In the genomic region with DNA sequence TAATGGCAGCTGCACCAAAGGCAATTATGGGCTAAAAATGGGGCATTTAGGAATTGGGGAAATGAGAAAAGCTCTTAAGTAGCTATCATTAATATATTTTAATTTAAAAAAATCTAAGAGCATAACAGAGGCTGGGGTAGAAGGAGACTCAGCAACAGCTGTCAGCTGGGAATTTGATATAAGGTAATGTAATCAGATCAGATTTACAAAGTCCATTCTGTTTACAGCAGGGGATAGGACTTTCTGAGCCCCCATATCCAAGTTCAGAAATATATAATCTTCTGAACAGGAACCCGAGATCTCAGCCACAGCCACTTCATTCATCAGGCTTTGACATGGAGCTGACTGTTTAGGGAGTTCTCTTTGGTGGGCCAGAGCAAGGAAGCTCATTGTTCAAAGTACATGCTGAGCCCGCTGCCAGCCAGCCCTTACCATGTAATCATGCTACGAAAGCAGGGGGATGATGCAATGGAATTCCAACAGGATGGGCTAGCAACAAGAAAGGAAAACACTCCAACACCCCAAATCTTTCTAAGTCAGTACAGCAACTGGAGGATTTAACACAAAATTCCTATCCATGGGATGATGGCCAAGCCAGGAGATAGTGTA, we compare ENCODE assay signal across 28 mouse cellular contexts.
DNase-seq lines count a peak whose midpoint lies in the region; ATAC-seq and TF ChIP-seq lines count a peak whose summit lies in the region.
"Had no signal": no experiment of that assay in that cellular context is flagged by ENCODE, and none has a peak within 500 bp of the region (broad histone marks: within the 10 kb centered on the region; RNA-seq: fewer than 3 reads in every experiment).

No protein-coding gene starts in this region.

- no peaks in the 10 kb centered on the region for H3K9me3 ChIP-seq in limb, embryonic 12.5 days
- H3K9me3 ChIP-seq in limb, embryonic 10.5 days (replicated peaks): no peaks in the 10 kb centered on the region
- H3K9me3 ChIP-seq in lung, postnatal 0 days (ENCODE audit: low read length): no peaks in the 10 kb centered on the region
- H3K9me3 ChIP-seq in forebrain, embryonic 10.5 days: no peaks in the 10 kb centered on the region
- H3K9me3 ChIP-seq in hindbrain, embryonic 16.5 days (ENCODE audit: control insufficient read depth, low read length): no peaks in the 10 kb centered on the region
- H3K9me3 ChIP-seq: embryonic facial prominence, embryonic 15.5 days; forebrain, embryonic 12.5 days; forebrain, embryonic 15.5 days; G1E; heart, embryonic 12.5 days; heart, embryonic 15.5 days; hindbrain, embryonic 10.5 days; hindbrain, embryonic 13.5 days had no signal

- no peak overlapping the region for H3K4me3 ChIP-seq in limb, embryonic 12.5 days (replicated peaks)
- no peak overlapping the region for H3K4me3 ChIP-seq in limb, embryonic 10.5 days
- H3K4me3 ChIP-seq in lung, postnatal 0 days (ENCODE audit: low read depth, low read length): no peak overlapping the region
- H3K4me3 ChIP-seq in forebrain, embryonic 10.5 days: no peak overlapping the region
- no peak overlapping the region for H3K4me3 ChIP-seq in hindbrain, embryonic 16.5 days (ENCODE audit: low read length)
- H3K4me3 ChIP-seq: embryonic facial prominence, embryonic 15.5 days; forebrain, embryonic 12.5 days; forebrain, embryonic 15.5 days; heart, embryonic 12.5 days; heart, embryonic 15.5 days; hindbrain, embryonic 10.5 days; hindbrain, embryonic 13.5 days had no signal

- H3K4me1 ChIP-seq in limb, embryonic 12.5 days (replicated peaks): no peaks in the 10 kb centered on the region
- H3K4me1 ChIP-seq in limb, embryonic 10.5 days: no peaks in the 10 kb centered on the region
- no peaks in the 10 kb centered on the region for H3K4me1 ChIP-seq in lung, postnatal 0 days (ENCODE audit: insufficient read depth, low read depth, low read length)
- peaks cover 15% of the 10 kb centered on the region for H3K4me1 ChIP-seq in forebrain, embryonic 10.5 days
- no peaks in the 10 kb centered on the region for H3K4me1 ChIP-seq in hindbrain, embryonic 16.5 days (ENCODE audit: control insufficient read depth, insufficient read depth, low read depth, low read length)
- H3K4me1 ChIP-seq: embryonic facial prominence, embryonic 15.5 days; heart, embryonic 12.5 days; heart, embryonic 15.5 days had no signal

- no peak for DNase-seq in limb, embryonic 10.5 days (ENCODE audit: low spot score)
- DNase-seq in lung, postnatal 0 days (ENCODE audit: low spot score): peak; percentile 24
- DNase-seq in lung, postnatal 10 days: no peak
- DNase-seq in mesoderm, embryonic 11.5 days (ENCODE audit: low read depth, low spot score): peak; percentile 13
- no peak for DNase-seq in forebrain, embryonic 10.5 days (ENCODE audit: extremely low spot score, low spot score)
- DNase-seq: adrenal gland, postnatal 10 days; adrenal gland, postnatal 36 days; B cell, adult 2 months; cerebellum, adult 18-20 months; cerebellum, adult 9-10 months; cerebellum, postnatal 25 days; gastrocnemius, postnatal 25 days; heart, adult 18-20 months; heart, postnatal 10 days; heart, postnatal 36 days had no signal

- TF ChIP-seq CTCF in lung, postnatal 0 days (IDR thresholded peaks at IDR 0.05): no peak

- no peak for TF ChIP-seq EP300 in lung, postnatal 0 days (IDR thresholded peaks at IDR 0.05)

- H3K4me2 ChIP-seq in limb, embryonic 12.5 days: no peak overlapping the region
- H3K4me2 ChIP-seq in lung, postnatal 0 days (replicated peaks; ENCODE audit: low read depth, low read length): no peak overlapping the region
- H3K4me2 ChIP-seq in hindbrain, embryonic 16.5 days (ENCODE audit: low read length): no peak overlapping the region
- H3K4me2 ChIP-seq: embryonic facial prominence, embryonic 15.5 days; forebrain, embryonic 12.5 days; forebrain, embryonic 15.5 days; heart, embryonic 12.5 days; heart, embryonic 15.5 days; hindbrain, embryonic 13.5 days had no signal

- WGBS in limb, embryonic 12.5 days: 65% methylated on average over 3 of the region's 3 CpGs
- WGBS in limb, embryonic 10.5 days: 85% methylated on average over 3 of the region's 3 CpGs
- 44% methylated on average over 3 of the region's 3 CpGs for WGBS in lung, postnatal 0 days
- 78% methylated on average over 3 of the region's 3 CpGs for WGBS in forebrain, embryonic 10.5 days
- 71% methylated on average over 3 of the region's 3 CpGs for WGBS in hindbrain, embryonic 16.5 days

- H3K36me3 ChIP-seq in limb, embryonic 12.5 days: no peaks in the 10 kb centered on the region
- H3K36me3 ChIP-seq in limb, embryonic 10.5 days: no peaks in the 10 kb centered on the region
- H3K36me3 ChIP-seq in lung, postnatal 0 days (ENCODE audit: insufficient read depth, low read length): no peaks in the 10 kb centered on the region
- no peaks in the 10 kb centered on the region for H3K36me3 ChIP-seq in forebrain, embryonic 10.5 days (replicated peaks)
- no peaks in the 10 kb centered on the region for H3K36me3 ChIP-seq in hindbrain, embryonic 16.5 days (ENCODE audit: control insufficient read depth, insufficient read depth, low read length)
- H3K36me3 ChIP-seq: embryonic facial prominence, embryonic 15.5 days; forebrain, embryonic 12.5 days; forebrain, embryonic 15.5 days; G1E; heart, embryonic 12.5 days; heart, embryonic 15.5 days; hindbrain, embryonic 10.5 days; hindbrain, embryonic 13.5 days had no signal

- 0 out of 2 replicates have a peak, but pooled peaks have one; percentile 31 for ATAC-seq in limb, embryonic 12.5 days (ENCODE audit: insufficient number of reproducible peaks, insufficient read depth, low FRiP score, low TSS enrichment, low read depth)
- no peak for ATAC-seq in lung, postnatal 0 days
- ATAC-seq in hindbrain, embryonic 16.5 days: no peak
- ATAC-seq: forebrain, embryonic 15.5 days; hindbrain, postnatal 0 days; Patski had no signal

- no peak overlapping the region for H3K9ac ChIP-seq in limb, embryonic 12.5 days (replicated peaks)
- no peak overlapping the region for H3K9ac ChIP-seq in lung, postnatal 0 days (replicated peaks; ENCODE audit: low read depth)
- no peak overlapping the region for H3K9ac ChIP-seq in hindbrain, embryonic 16.5 days (ENCODE audit: low read depth, low read length)
- H3K9ac ChIP-seq: embryonic facial prominence, embryonic 15.5 days; forebrain, embryonic 12.5 days; forebrain, embryonic 15.5 days; heart, embryonic 12.5 days; heart, embryonic 15.5 days; hindbrain, embryonic 13.5 days had no signal

- no peaks in the 10 kb centered on the region for H3K27me3 ChIP-seq in limb, embryonic 12.5 days
- no peaks in the 10 kb centered on the region for H3K27me3 ChIP-seq in limb, embryonic 10.5 days (ENCODE audit: low read depth, poor library complexity, severe bottlenecking)
- no peaks in the 10 kb centered on the region for H3K27me3 ChIP-seq in lung, postnatal 0 days (replicated peaks; ENCODE audit: insufficient read depth, low read length)
- H3K27me3 ChIP-seq in forebrain, embryonic 10.5 days (ENCODE audit: poor library complexity, severe bottlenecking): peaks cover 5% of the 10 kb centered on the region
- no peaks in the 10 kb centered on the region for H3K27me3 ChIP-seq in hindbrain, embryonic 16.5 days (replicated peaks; ENCODE audit: control insufficient read depth, insufficient read depth, low read length)
- H3K27me3 ChIP-seq: CH12.LX; embryonic facial prominence, embryonic 15.5 days; forebrain, embryonic 12.5 days; forebrain, embryonic 15.5 days; heart, embryonic 12.5 days; heart, embryonic 15.5 days; hindbrain, embryonic 13.5 days; Patski had no signal

- H3K27ac ChIP-seq in limb, embryonic 12.5 days: no peak overlapping the region
- no peak overlapping the region for H3K27ac ChIP-seq in limb, embryonic 10.5 days
- no peak overlapping the region for H3K27ac ChIP-seq in lung, postnatal 0 days (ENCODE audit: low read length)
- H3K27ac ChIP-seq in forebrain, embryonic 10.5 days: no peak overlapping the region
- H3K27ac ChIP-seq in hindbrain, embryonic 16.5 days (ENCODE audit: low read depth, low read length): no peak overlapping the region
- H3K27ac ChIP-seq: embryonic facial prominence, embryonic 15.5 days; forebrain, embryonic 12.5 days; forebrain, embryonic 15.5 days; heart, embryonic 15.5 days; hindbrain, embryonic 10.5 days; hindbrain, embryonic 13.5 days; hindbrain, postnatal 0 days had no signal

Comparison
In these comparisons a context has a peak if more than half of its experiments do, and no peak if none do; other contexts are left out.
1. DNase-seq: peak in lung, postnatal 0 days (single experiment) and mesoderm, embryonic 11.5 days (single experiment); none in limb, embryonic 10.5 days (single experiment), lung, postnatal 10 days (single experiment) and forebrain, embryonic 10.5 days (single experiment).